Mouse (Mus musculus) small intestine, adult 2 months (tissue): ENCODE data around the gene Asb16. TPM values are rescaled to one million over a fixed set of nuclear protein-coding genes. Genes with fewer than 3 reads are reported as not detected.

Source experiments
- H3K27ac ChIP-seq: fragments of 200-500 bp; 2 replicates; pipeline ENCODE4 v1.5.1; 2012; ENCODE audit warnings: low read depth, low read length, control low read depth, inconsistent platforms; ENCODE audit not compliant: insufficient read depth
- H3K27me3 ChIP-seq: fragments of 200-500 bp; 2 replicates; pipeline ENCODE4 v1.6.1; 2012; ENCODE audit warnings: mild to moderate bottlenecking, moderate library complexity, low read length, inconsistent platforms; ENCODE audit not compliant: control insufficient read depth, insufficient read depth
- H3K36me3 ChIP-seq: fragments of 200-500 bp; 2 replicates; pipeline ENCODE4 v1.6.1; 2012; ENCODE audit warnings: mild to moderate bottlenecking, low read length, control low read depth, inconsistent platforms; ENCODE audit not compliant: control insufficient read depth, insufficient read depth
- H3K4me1 ChIP-seq: fragments of 200-500 bp; 2 replicates; pipeline ENCODE4 v1.6.1; 2012; ENCODE audit warnings: low read length, inconsistent platforms, mixed read lengths; ENCODE audit not compliant: control insufficient read depth, insufficient read depth, insufficient read length
- H3K4me3 ChIP-seq: fragments of 200-500 bp; 2 replicates; pipeline ENCODE4 v1.5.1; 2012; ENCODE audit warnings: low read depth, mild to moderate bottlenecking, control low read depth, inconsistent platforms, low read length, moderate library complexity
- CTCF ChIP-seq: fragments of 200-500 bp; IDR thresholded peaks from 2 replicates; pipeline ENCODE4 v1.5.1; 2012; ENCODE audit warnings: low read depth, mild to moderate bottlenecking, control low read depth, inconsistent platforms, low read length, moderate library complexity, mixed read lengths; ENCODE audit not compliant: insufficient replicate concordance, insufficient read length; ENCODE audit errors: extremely low read depth
- POLR2A ChIP-seq: fragments of 200-500 bp; IDR thresholded peaks from 2 replicates; pipeline ENCODE4 v1.6.1; 2012; ENCODE audit warnings: low read depth, mild to moderate bottlenecking, control low read depth, inconsistent platforms, low read length, moderate library complexity
- WGBS: fragments of 180-500 bp; shearing (Covaris S2); methylation state at CpG from one replicate; pipeline ENCODE4 v1.1.7; 2018; 5-methylcytosine and 5-hydroxymethylcytosine counted together
- polyA plus RNA-seq: library from polyadenylated mRNA; depleted of rRNA; stranded (reverse); fragments of >200 nt; gene quantifications from 2 replicates; pipeline ENCODE4 v1.2.3, GENCODE M21; 2012

Asb16 gene
- polyA plus RNA-seq, 1 experiment, result 0.29 TPM

DNA sequence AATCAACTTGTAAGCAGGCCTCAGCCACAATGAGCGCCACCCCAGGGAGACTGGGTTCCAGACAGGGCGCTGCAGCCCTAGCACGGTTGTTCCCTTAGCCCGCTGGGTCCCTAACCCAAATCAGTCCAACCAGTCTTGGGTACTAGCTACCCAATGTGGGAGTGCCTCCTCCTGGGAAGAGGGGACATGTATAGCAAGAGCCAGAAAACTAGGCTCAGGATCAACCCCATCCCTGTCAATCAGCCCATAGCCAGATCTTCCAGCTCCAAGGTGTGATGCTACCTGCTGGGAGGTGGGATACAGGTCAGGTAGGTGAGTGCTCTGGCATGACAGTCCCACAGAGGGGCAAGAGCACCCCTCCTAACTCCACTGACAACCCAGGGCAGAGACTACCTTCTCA, 21.6 kb downstream of the Asb16 start:
- no peak overlapping the region for H3K4me3 ChIP-seq
- 89% methylated on average over 4 of the region's 4 CpGs for WGBS
- H3K27ac ChIP-seq, result no peak overlapping the region
- TF ChIP-seq POLR2A, result no peak
- no peaks in the 10 kb centered on the region for H3K27me3 ChIP-seq
- peaks cover 4% of the 10 kb centered on the region; the same call in 1 of the 2 replicates for H3K4me1 ChIP-seq
- H3K36me3 ChIP-seq, result peaks cover 48% of the 10 kb centered on the region

DNA sequence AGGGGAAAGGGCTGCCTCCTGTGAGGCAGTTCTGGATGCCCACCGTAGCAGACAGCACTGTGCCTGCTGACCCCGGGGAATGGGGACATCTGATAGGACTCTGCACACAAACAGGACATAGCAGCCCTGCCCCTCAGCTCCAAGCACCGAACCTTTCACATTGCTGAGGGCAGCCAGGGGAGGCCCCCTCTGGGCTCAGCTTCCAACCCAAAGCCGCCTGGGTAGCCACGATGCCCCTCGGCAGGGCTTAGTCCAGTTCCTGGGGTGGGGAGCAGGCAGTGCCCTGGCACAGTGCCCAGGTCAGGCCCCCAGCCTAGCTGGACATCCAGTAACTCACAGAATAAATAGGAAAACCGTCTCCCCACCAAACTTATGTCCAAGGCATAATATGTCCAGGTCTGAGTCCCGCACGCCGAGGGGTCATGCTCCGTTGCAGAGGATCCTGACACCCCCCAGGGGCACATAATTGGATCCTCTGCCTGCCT, 22.6 kb downstream of the Asb16 start:
- Histone ChIP-seq H3K27ac (no peak overlapping the region), H3K36me3 (peaks cover 48% of the 10 kb centered on the region), H3K4me1 (peaks cover 7% of the 10 kb centered on the region; the same call in 1 of the 2 replicates), H3K4me3 (no peak overlapping the region), H3K27me3 (no peaks in the 10 kb centered on the region)
- WGBS, result 87% methylated on average over 11 of the region's 11 CpGs
- TF ChIP-seq POLR2A (no peak), CTCF (no peak)

DNA sequence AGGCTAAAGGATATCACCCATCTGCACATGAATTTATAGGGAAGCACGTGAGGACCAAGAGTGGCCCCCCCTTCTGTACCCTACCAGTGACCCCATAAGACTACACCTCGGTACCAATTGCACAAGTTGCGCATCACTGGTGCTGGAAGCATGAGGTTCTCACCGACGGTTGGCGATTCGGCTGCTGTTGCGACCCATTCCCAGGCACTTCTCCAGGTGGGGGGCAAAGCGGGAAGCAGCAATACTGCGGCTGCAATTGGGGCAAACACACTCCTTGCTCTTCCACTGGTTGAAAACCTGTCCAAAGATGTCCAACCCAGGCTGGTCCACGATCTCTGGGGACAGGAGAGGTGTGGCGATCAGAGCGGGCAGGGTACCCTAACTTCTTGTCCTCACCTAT, 25.4 kb downstream of the Asb16 start:
- H3K36me3 ChIP-seq, result peaks cover 30% of the 10 kb centered on the region
- peaks cover 7% of the 10 kb centered on the region; the same call in 1 of the 2 replicates for H3K4me1 ChIP-seq
- H3K27ac ChIP-seq, result no peak overlapping the region
- WGBS, result 95% methylated on average over 13 of the region's 13 CpGs
- no peak for TF ChIP-seq POLR2A
- TF ChIP-seq CTCF, result no peak
- H3K27me3 ChIP-seq, result no peaks in the 10 kb centered on the region
- H3K4me3 ChIP-seq, result no peak overlapping the region

GRCm38 (mm10) chr11:102294416-102294815, 25.9 kb downstream of the Asb16 start:
- no peak for TF ChIP-seq POLR2A
- Histone ChIP-seq H3K27ac (no peak overlapping the region), H3K4me3 (no peak overlapping the region), H3K27me3 (no peaks in the 10 kb centered on the region), H3K4me1 (peaks cover 7% of the 10 kb centered on the region; the same call in 1 of the 2 replicates), H3K36me3 (peaks cover 26% of the 10 kb centered on the region)
- 76% methylated on average over 5 of the region's 5 CpGs for WGBS

DNA sequence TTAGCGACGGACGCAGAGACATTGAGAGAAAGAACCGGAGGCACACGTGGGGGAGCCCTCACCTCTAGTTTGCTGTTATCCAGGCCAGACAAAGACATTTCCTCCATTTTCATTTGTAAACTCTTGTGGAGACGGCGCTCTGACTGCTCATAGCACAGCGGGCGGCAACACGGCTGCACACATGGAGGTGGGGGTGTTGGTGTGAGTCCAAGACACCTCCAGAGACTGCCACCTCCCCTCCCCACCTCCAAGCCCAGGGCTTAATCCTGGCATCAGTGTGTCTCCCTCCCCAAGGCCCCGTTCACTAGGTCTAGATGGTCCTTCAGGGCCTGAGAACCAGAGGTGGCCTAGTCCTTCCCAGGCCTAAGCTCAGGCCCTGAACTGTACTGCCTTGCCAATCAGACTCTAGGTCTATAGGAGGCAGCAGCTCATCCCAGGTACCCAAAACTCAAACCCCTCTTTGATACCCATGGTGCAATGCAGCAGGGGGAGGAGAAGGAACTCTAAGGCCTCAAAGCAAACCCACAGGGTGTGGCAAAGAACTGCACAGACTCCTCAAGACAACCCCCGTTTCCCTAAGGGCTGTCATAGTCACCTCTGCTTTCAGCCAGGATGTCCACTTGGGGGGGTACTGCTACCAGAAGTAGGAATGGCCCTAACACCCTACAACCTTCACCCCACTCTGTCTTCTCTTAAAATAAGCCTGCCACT, 26.5 kb downstream of the Asb16 start:
- Histone ChIP-seq H3K4me1 (peaks cover 7% of the 10 kb centered on the region; the same call in 1 of the 2 replicates), H3K36me3 (peaks cover 26% of the 10 kb centered on the region), H3K27me3 (no peaks in the 10 kb centered on the region), H3K4me3 (peak overlapping the region; percentile 68), H3K27ac (peak overlapping the region; percentile 84)
- TF ChIP-seq POLR2A, result no peak
- TF ChIP-seq CTCF, result no peak
- 69% methylated on average over 12 of the region's 12 CpGs for WGBS

- Histone ChIP-seq H3K27ac (peak overlapping the region; percentile 84), H3K36me3 (peaks cover 23% of the 10 kb centered on the region)
- 1% methylated on average over 46 of the region's 73 CpGs for whole genome bisulfite sequencing
Observed at GRCm38 (mm10) chr11:102295598-102296471, 27.3 kb downstream of the Asb16 start.

More at GRCm38 (mm10) chr11:102295598-102296471, 27.3 kb downstream of the Asb16 start:
- Histone ChIP-seq H3K27me3 (no peaks in the 10 kb centered on the region), H3K4me3 (peak overlapping the region; percentile 68), H3K4me1 (peaks cover 7% of the 10 kb centered on the region; the same call in 1 of the 2 replicates)
- TF ChIP-seq CTCF (no peak), POLR2A (no peak; the same call in 1 of the 2 replicates)
